Mouse (Mus musculus) MEL (cell line): ENCODE measurements around the gene Sox12. TPM values are rescaled to one million over a fixed set of nuclear protein-coding genes. Genes with fewer than 3 reads are reported as not detected.

Source experiments
- DNase-seq: peaks from one replicate; pipeline ENCODE4 v3.0.0; 2011; ENCODE audit warnings: low read depth, low spot score
- H3K27ac ChIP-seq: 2 replicates; pipeline ENCODE4 v1.5.1; 2012; ENCODE audit warnings: low read depth, mild to moderate bottlenecking, control low read depth, low read length, moderate library complexity; ENCODE audit not compliant: control insufficient read depth
- H3K27me3 ChIP-seq, 2 experiments: fragments of 150-350 bp in 1 of 2; sonication (generic) in 1 of 2; 2 replicates each; pipeline ENCODE4 v1.6.1; 2012; ENCODE audit warnings: low read length in 2 of 2, mild to moderate bottlenecking in 2 of 2, improper control_type of control experiment in 1 of 2, moderate library complexity in 1 of 2; ENCODE audit not compliant: insufficient read depth in 2 of 2, control insufficient read depth in 1 of 2
- H3K36me3 ChIP-seq, 2 experiments: 2 replicates each; pipeline ENCODE4 v1.6.1; 2012 to 2014; ENCODE audit warnings: low read length in 2 of 2, improper control_type of control experiment in 1 of 2, inconsistent platforms in 1 of 2, mild to moderate bottlenecking in 1 of 2; ENCODE audit not compliant: insufficient read depth in 2 of 2, control insufficient read depth in 1 of 2
- H3K4me1 ChIP-seq, 2 experiments: fragments of 150-350 bp in 1 of 2; sonication (generic) in 1 of 2; 2 replicates each; pipeline ENCODE4 v1.6.1; 2012; ENCODE audit warnings: low read length in 2 of 2, improper control_type of control experiment in 1 of 2, mild to moderate bottlenecking in 1 of 2; ENCODE audit not compliant: insufficient read depth in 2 of 2, control insufficient read depth in 1 of 2
- H3K4me3 ChIP-seq, 2 experiments: fragments of 150-350 bp in 1 of 2; sonication (generic) in 1 of 2; 2 replicates each; pipeline ENCODE4 v1.5.1; 2012; ENCODE audit warnings: low read depth in 2 of 2, low read length in 2 of 2, mild to moderate bottlenecking in 2 of 2, moderate library complexity in 2 of 2, control low read depth in 1 of 2, improper control_type of control experiment in 1 of 2; ENCODE audit not compliant: control insufficient read depth in 1 of 2, insufficient read depth in 1 of 2
- H3K79me2 ChIP-seq: 2 replicates; pipeline ENCODE4 v1.6.1; 2012; ENCODE audit warnings: mild to moderate bottlenecking, low read length, moderate library complexity; ENCODE audit not compliant: control insufficient read depth, poor library complexity, insufficient read depth
- H3K9ac ChIP-seq: 2 replicates; pipeline ENCODE4 v1.6.1; 2012; ENCODE audit warnings: low read depth, mild to moderate bottlenecking, control low read depth, low read length, moderate library complexity; ENCODE audit not compliant: control insufficient read depth, poor library complexity, severe bottlenecking
- H3K9me3 ChIP-seq: fragments of 150-350 bp; sonication (generic); replicated peaks from 2 replicates; pipeline ENCODE4 v1.6.1; 2012; ENCODE audit warnings: mild to moderate bottlenecking, low read length, improper control_type of control experiment, moderate library complexity; ENCODE audit not compliant: insufficient read depth
- BHLHE40 ChIP-seq: IDR thresholded peaks from 2 replicates; pipeline ENCODE4 v1.6.1; 2012; ENCODE audit warnings: low read depth, mild to moderate bottlenecking, inconsistent platforms, low read length, improper control_type of control experiment, borderline replicate concordance
- CHD1 ChIP-seq: IDR thresholded peaks from 2 replicates; pipeline ENCODE4 v1.6.1; 2012; ENCODE audit warnings: low read depth, mild to moderate bottlenecking, inconsistent platforms, low read length, improper control_type of control experiment
- CHD2 ChIP-seq: IDR thresholded peaks from 2 replicates; pipeline ENCODE4 v1.6.1; 2011; ENCODE audit warnings: low read length, improper control_type of control experiment
- E2F4 ChIP-seq: IDR thresholded peaks from 2 replicates; pipeline ENCODE4 v1.6.1; 2011; ENCODE audit warnings: low read depth, low read length, improper control_type of control experiment, borderline replicate concordance
- ELF1 ChIP-seq: IDR thresholded peaks from 2 replicates; pipeline ENCODE4 v1.6.1; 2014; ENCODE audit warnings: low read depth, mild to moderate bottlenecking, inconsistent platforms, low read length, improper control_type of control experiment, moderate library complexity
- ETS1 ChIP-seq: IDR thresholded peaks from 2 replicates; pipeline ENCODE4 v1.6.1; 2012; ENCODE audit warnings: low read depth, mild to moderate bottlenecking, inconsistent platforms, low read length, improper control_type of control experiment, moderate library complexity
- GATA1 ChIP-seq: IDR thresholded peaks from 2 replicates; pipeline ENCODE4 v1.6.1; 2011; ENCODE audit warnings: low read depth, low read length, improper control_type of control experiment
- HCFC1 ChIP-seq: IDR thresholded peaks from 2 replicates; pipeline ENCODE4 v1.6.1; 2012; ENCODE audit warnings: low read depth, mild to moderate bottlenecking, inconsistent platforms, low read length, improper control_type of control experiment, moderate library complexity
- KAT2A ChIP-seq: conservative IDR thresholded peaks from 2 replicates; pipeline ENCODE4 v1.6.1; 2012; ENCODE audit warnings: low read depth, low read length, improper control_type of control experiment, inconsistent platforms
- MAFK ChIP-seq: IDR thresholded peaks from 2 replicates; pipeline ENCODE4 v1.6.1; 2011; ENCODE audit warnings: low read depth, mild to moderate bottlenecking, low read length, improper control_type of control experiment, borderline replicate concordance
- MEF2A ChIP-seq: IDR thresholded peaks from 2 replicates; pipeline ENCODE4 v1.6.1; 2014; ENCODE audit warnings: low read depth, mild to moderate bottlenecking, inconsistent platforms, low read length, improper control_type of control experiment; ENCODE audit not compliant: poor library complexity, insufficient replicate concordance, severe bottlenecking; ENCODE audit errors: extremely low read depth
- MYB ChIP-seq: IDR thresholded peaks from 2 replicates; pipeline ENCODE4 v1.6.1; 2011; ENCODE audit warnings: mild to moderate bottlenecking, low read depth, low read length, improper control_type of control experiment
- MYC ChIP-seq: IDR thresholded peaks from 2 replicates; pipeline ENCODE4 v1.6.1; 2011; ENCODE audit warnings: low read depth, mild to moderate bottlenecking, low read length, improper control_type of control experiment, moderate library complexity
- NELFE ChIP-seq: IDR thresholded peaks from 2 replicates; pipeline ENCODE4 v1.6.1; 2011; ENCODE audit warnings: low read depth, low read length, improper control_type of control experiment
- NRF1 ChIP-seq: IDR thresholded peaks from 2 replicates; pipeline ENCODE4 v1.6.1; 2014; ENCODE audit warnings: low read depth, mild to moderate bottlenecking, inconsistent platforms, low read length, improper control_type of control experiment, moderate library complexity; ENCODE audit not compliant: poor library complexity, insufficient read depth, severe bottlenecking
- POLR2AphosphoS2 ChIP-seq: IDR thresholded peaks from 2 replicates; pipeline ENCODE4 v1.6.1; 2011; ENCODE audit warnings: low read length, improper control_type of control experiment
- POLR2AphosphoS5 ChIP-seq: IDR thresholded peaks from 2 replicates; pipeline ENCODE4 v1.6.1; 2012; ENCODE audit warnings: low read depth, borderline replicate concordance, mild to moderate bottlenecking, inconsistent platforms, low read length, moderate library complexity, mixed read lengths
- RCOR1 ChIP-seq: IDR thresholded peaks from 2 replicates; pipeline ENCODE4 v1.6.1; 2012; ENCODE audit warnings: low read depth, mild to moderate bottlenecking, inconsistent platforms, low read length, improper control_type of control experiment
- SMC3 ChIP-seq: IDR thresholded peaks from 2 replicates; pipeline ENCODE4 v1.6.1; 2011; ENCODE audit warnings: low read depth, low read length, improper control_type of control experiment
- UBTF ChIP-seq: IDR thresholded peaks from 2 replicates; pipeline ENCODE4 v1.6.1; 2012; ENCODE audit warnings: low read depth, mild to moderate bottlenecking, inconsistent platforms, low read length, improper control_type of control experiment, moderate library complexity, borderline replicate concordance; ENCODE audit not compliant: insufficient read depth
- USF1 ChIP-seq: IDR thresholded peaks from 2 replicates; pipeline ENCODE4 v1.6.1; 2014; ENCODE audit warnings: low read depth, mild to moderate bottlenecking, inconsistent platforms, low read length, improper control_type of control experiment, moderate library complexity
- USF2 ChIP-seq, 2 experiments: IDR thresholded peaks; 2 replicates each; pipeline ENCODE4 v1.6.1; 2011 to 2012; ENCODE audit warnings: improper control_type of control experiment in 2 of 2, low read length in 2 of 2, borderline replicate concordance in 1 of 2, inconsistent platforms in 1 of 2, low read depth in 1 of 2, mild to moderate bottlenecking in 1 of 2; ENCODE audit not compliant: insufficient read depth in 1 of 2
- ZC3H11A ChIP-seq: IDR thresholded peaks from 2 replicates; pipeline ENCODE4 v1.6.1; 2012; ENCODE audit warnings: low read depth, mild to moderate bottlenecking, inconsistent platforms, low read length, improper control_type of control experiment
- ZNF384 ChIP-seq: IDR thresholded peaks from 2 replicates; pipeline ENCODE4 v1.6.1; 2012; ENCODE audit warnings: low read depth, mild to moderate bottlenecking, inconsistent platforms, low read length, improper control_type of control experiment
- polyA plus RNA-seq, 2 experiments: library from polyadenylated mRNA; stranded (reverse) in 1 of 2; unstranded in 1 of 2; fragments of >175 nt in 1 of 2; fragments of >200 nt in 1 of 2; gene quantifications; 2 replicates each; pipeline versions ENCODE4 v1.2.1 to v1.2.4; 2012; ENCODE audit warnings: low replicate concordance in 2 of 2, low read depth in 1 of 2; ENCODE audit not compliant: insufficient read length in 2 of 2, insufficient read depth in 1 of 2, missing spikeins in 1 of 2
- total RNA-seq: library from RNA; depleted of rRNA; stranded (reverse); fragments of 300-350 nt; gene quantifications from 2 replicates; pipeline ENCODE4 v1.2.3, GENCODE M21; 2012

The Sox12 gene
- total and polyA plus RNA-seq, 3 experiments: 1.5 to 24.7 TPM; not detected in 1

DNA sequence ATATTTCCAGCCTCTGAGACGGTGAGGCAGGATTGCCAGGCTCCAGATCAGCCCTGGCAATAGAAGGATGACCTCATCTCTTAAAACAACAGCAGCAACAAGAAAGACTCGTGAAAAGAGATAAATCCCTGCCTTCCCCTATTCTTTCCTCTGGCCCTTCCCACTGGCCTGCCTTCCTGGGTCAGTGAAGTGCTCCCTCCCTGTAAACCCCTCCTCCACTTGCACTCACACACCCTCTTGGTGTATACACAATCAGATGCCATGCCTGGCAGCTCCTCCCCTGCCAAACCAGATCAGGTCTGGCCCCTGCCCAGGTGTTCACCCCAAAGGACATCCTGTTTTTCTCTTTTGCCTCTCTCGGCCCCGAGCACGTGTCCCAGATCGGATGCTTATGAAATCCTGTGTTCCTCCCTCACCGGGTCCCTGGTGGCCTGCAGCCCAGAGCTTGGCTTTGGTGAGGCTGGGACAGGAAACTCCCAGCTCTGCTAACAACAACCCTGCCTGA is 37.5 kb downstream of the Sox12 start:
- Histone ChIP-seq H3K27ac (no peak overlapping the region), H3K4me1 (peaks cover 1 to 4% of the 10 kb centered on the region in 2 experiments; a peak in 3 of 4 replicates), H3K9ac (no peak overlapping the region), H3K36me3 (no peaks in the 10 kb centered on the region), H3K4me3 (no peak overlapping the region), H3K79me2 (no peaks in the 10 kb centered on the region), H3K9me3 (no peaks in the 10 kb centered on the region), H3K27me3 (no peaks in the 10 kb centered on the region)
- no peak for DNase-seq
- TF ChIP-seq E2F4: no peak
- TF ChIP-seq POLR2AphosphoS5: no peak
- no peak for TF ChIP-seq MAFK
- no peak for TF ChIP-seq MEF2A
- no peak for TF ChIP-seq USF1
- no peak for TF ChIP-seq ZNF384
- TF ChIP-seq NRF1: no peak
- TF ChIP-seq GATA1: no peak
- no peak for TF ChIP-seq UBTF
- TF ChIP-seq ELF1: no peak
- TF ChIP-seq RCOR1: no peak
- TF ChIP-seq KAT2A: no peak

DNA sequence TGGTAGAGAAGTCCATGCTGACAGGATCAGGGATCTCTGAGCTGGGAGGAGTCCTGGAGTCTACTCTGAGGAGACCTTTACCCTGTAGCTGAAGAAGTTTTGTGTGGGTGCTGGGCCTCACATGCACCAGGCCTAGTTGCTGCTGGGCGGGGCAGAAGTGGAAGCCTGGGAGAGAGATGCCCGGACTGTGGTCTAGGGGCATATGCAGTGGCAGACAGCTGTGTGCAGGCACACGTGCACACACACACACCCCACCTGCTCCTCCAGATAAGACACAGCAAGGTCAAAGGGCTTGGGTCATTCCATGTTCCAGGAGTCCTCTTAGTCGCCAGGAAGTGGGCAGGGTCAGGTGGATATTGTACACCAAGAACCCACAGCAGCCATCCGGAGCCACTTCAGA is 38.2 kb downstream of the Sox12 start:
- no peak overlapping the region for H3K27ac ChIP-seq
- no peaks in the 10 kb centered on the region for H3K79me2 ChIP-seq
- no peak overlapping the region for H3K4me3 ChIP-seq
- DNase-seq: no peak
- peaks cover 3 to 4% of the 10 kb centered on the region in 2 experiments; a peak in 3 of 4 replicates for H3K4me1 ChIP-seq
- no peak for TF ChIP-seq UBTF
- TF ChIP-seq MYB: no peak
- TF ChIP-seq NELFE: no peak
- no peak for TF ChIP-seq HCFC1
- no peak for TF ChIP-seq CHD2
- TF ChIP-seq ZNF384: no peak
- TF ChIP-seq USF1: no peak
- TF ChIP-seq KAT2A: no peak
- no peak for TF ChIP-seq ETS1
- no peak for TF ChIP-seq ZC3H11A
- TF ChIP-seq BHLHE40: no peak
- TF ChIP-seq POLR2AphosphoS2: no peak
- no peak for TF ChIP-seq USF2 (IDR thresholded peaks at IDR 0.05; ENCODE audit: borderline replicate concordance in 1 of 2, insufficient read depth in 1 of 2, low read depth in 1 of 2, low read length in 2 of 2)
- TF ChIP-seq SMC3: no peak
- no peak for TF ChIP-seq CHD1
- no peak for TF ChIP-seq POLR2AphosphoS5
- TF ChIP-seq MYC: no peak
- no peak for TF ChIP-seq RCOR1
- H3K9ac ChIP-seq: no peak overlapping the region
- no peaks in the 10 kb centered on the region for H3K9me3 ChIP-seq
- H3K27me3 ChIP-seq: no peaks in the 10 kb centered on the region
- no peaks in the 10 kb centered on the region for H3K36me3 ChIP-seq
